Mouse (Mus musculus) natural killer cell, adult 2 months (primary cell): ENCODE measurements around the gene Hist1h3c.
"Not testable (repeated sequence)": the region's sequence is repeated elsewhere in the genome, so short reads cannot be mapped to it uniquely, and the experiment has no call there.

Source experiments
- DNase-seq, 2 experiments: peaks; one replicate each; pipeline ENCODE4 v3.0.0; 2022; ENCODE audit warnings: low spot score in 2 of 2

The Hist1h3c gene

DNA sequence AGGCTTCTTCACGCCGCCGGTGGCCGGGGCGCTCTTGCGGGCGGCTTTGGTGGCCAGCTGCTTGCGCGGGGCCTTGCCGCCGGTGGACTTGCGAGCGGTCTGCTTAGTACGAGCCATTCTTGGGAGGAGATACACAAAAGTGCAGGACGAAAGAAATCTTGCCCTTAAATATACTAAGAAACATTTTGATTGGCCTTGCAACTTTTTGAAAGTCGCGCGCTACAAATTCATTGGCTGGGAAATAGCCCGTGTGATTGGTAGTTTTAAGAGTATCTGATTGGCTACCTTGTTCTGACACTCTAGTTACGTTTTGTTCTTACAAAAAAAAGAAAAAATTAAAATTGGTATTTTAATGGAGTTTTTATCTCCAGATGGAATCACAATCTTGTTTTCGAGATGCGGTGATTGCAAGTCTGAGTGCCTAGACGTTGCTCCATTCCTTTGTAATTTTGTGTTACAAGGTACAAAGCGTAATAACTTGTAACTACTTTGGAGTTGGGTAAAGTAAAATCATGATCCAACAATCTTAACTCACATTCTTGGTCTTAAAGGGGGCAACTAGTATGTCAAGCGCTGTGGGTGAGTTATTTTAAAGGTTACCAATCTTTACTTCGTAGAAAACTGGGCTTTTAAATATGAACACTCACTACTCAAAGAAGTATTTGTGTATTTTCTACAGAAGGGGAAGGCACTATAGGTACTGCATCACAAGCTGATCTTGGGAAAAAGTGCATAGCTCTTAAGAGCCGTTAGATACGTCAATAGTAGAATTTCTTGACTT, at the start of gene Hist1h3c:
Hist1h3c (minus strand) TSS at position 222 of the 781 bp plus-strand sequence.
- peak; percentile 79 to 85 for DNase-seq

DNA sequence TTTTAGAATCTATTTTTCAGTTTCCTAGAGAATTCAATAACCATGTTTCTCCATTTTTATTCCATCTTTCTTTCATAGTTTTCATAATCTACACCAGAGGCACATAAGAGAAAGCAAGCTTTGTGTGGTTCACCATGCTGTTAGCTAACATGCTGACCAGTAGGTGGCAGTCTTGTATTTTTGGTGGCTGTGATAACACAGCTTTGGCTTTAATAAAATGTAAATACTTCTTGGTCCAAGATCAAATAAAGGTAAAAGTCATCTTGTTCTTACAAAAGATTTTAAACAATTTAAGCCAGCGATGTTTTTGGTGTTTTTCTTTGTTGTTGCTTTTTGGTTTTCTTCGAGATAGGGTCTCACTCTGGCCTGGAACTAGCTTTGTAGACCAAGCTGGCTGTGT, 47.1 kb upstream of the Hist1h3c start:
- DNase-seq = peak; percentile 31 to 49

DNA sequence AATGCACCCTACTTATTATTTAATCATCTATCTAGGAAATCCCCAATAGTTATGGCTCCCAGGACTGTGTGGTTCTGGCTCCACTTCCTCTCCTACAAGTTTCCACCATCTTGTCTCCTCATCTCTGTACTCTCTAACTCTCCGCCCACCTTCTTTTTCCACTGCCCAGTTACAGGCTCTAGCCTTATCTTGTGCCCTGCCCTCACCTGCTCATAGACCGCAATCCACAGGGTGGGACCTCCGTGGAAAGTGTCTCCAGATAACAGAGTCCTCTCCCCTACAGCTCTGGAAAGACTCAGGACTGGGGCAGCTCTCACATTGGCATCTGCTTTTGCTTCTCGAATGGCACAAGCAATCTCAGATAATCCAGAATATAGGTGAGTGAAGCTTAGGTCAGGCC, 33.6 kb upstream of the Hist1h3c start:
- no peak for DNase-seq

DNA sequence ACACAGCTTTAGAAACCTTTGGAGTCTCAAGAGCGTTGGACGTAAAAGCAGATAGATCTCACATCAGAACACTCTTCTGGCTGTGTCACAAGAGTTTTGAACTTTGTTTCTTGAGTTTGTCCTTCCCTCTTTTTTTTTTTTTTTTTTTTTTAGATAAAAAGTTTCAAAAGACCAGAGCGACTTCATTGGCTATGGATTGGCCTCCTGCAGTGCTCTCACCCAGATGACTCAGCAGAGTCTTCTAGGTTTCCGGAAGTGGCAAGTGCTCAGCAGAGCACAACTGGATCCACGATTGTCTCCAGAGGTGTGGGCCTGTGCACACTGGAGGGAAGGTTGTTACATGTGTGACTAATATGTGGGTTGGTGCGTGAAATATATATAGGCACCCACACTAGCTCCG, 32.9 kb upstream of the Hist1h3c start:
- DNase-seq = no peak

DNA sequence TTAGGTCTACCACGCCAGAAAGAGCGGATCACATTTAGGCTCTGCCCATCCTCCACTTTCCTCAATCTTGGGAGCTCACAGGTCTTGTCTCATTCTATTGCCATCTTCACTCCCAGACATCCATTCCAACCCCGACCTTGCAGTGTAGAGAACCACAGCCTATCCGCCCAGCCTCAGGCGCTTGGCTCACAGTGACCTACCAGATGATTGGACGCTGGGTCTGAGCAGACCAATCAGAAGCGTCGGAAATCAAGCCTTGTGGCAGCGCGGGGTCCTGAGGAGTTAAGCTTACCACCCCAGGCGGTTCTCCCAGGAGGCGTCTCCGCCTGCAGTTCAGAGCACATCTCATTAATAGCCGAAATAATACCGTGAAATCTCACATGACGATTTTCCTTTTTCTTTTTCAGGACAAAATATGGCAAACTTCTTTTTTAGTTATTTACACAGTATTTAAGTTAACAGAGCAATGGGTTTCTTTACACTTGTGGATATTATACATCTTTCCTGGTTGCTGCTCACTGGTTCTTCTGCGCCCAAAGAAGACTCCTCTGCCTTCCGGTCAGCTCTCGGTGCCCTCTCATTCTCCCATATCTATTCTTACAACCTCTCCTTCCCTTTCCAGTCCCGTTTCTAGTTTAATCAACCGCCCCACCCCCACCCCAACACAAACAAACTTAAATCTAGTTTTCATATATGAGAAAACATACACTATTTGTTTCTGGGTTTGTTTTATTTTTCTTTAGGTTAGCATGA, 27.3 kb upstream of the Hist1h3c start:
- no peak for DNase-seq

DNA sequence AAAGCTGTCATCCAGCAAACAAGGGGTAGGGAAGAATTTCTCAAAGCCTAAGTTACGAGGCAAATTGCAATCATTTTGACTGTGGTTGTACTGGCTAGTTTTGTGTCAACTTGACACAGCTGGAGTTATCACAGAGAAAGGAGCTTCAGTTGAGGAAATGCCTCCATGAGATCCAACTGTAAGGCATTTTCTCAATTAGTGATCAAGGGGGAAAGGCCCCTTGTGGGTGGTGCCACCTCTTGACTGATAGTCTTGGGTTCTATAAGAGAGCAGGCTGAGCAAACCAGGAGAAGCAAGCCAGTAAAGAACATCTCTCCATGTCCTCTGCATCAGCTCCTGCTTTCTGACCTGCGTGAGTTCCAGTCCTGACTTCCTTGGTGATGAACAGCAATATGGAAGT, 24.2 kb upstream of the Hist1h3c start, which contains the start of gene Trim38:
Trim38 (plus strand) TSS at position 301 of the 400 bp plus-strand sequence.
- DNase-seq = not testable (repeated sequence)

DNA sequence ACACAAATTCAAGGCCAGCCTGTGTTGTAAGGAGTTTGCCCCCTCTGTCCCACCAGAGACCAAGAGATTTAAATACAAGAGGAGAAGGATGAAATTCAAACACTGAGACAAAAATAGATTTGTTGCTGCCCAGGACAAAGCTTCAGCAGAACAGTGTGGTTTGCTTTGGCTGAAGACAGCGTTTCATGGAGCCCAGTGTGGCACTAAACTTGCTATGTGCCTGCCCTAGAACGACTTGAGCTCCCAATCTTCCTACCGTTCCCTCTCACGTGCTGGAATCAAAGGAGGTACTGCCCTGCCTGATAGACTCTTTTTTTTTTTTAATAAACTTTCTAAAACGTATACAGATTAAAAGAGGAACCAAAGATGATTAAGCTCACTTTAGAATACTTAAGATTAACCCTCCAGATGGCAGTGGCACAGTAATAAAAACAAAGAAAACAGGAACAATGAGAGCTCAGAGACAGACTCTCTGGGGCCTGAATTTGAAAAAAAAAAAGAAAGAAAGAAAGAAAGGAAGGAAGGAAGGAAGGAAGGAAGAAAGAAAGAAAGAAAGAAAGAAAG, 23.5 kb upstream of the Hist1h3c start:
- DNase-seq = no peak

DNA sequence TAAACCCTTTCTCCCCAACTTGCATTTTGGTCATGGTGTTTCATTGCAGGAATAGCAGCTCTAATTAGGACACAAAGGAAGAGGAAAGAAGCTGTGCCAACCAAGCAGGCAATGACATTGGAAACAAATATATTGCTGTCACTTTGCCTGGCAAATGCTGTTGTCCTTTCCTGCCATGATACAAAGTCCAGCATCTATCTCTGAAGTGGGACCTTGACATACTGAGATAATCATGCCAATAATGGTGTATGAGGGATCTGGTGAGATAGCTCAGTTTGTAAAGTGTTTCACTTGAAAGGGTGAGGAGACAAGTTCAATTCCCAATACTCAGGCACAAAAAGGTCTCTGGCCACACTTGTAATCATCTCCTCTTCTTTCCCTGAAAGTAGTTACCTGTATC, 21.4 kb upstream of the Hist1h3c start:
- no peak for DNase-seq

DNA sequence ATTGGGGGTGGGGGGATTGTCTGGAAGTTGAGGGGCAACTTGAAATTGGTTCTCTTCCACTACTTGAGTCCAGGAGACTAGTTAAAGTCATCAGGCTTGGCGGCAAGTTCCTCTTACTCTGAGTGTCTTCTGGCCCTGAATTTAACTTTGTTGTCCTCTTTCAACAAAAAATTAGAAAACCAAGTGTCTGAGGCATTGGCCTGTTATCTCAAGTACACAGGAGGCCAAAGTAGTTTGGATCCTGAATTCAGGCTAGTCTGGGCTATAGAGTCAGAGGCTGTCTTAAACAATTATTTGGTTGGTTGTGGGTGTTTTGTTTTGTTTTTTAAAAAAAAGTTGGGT, 19.7 kb upstream of the Hist1h3c start:
- DNase-seq = no peak

DNA sequence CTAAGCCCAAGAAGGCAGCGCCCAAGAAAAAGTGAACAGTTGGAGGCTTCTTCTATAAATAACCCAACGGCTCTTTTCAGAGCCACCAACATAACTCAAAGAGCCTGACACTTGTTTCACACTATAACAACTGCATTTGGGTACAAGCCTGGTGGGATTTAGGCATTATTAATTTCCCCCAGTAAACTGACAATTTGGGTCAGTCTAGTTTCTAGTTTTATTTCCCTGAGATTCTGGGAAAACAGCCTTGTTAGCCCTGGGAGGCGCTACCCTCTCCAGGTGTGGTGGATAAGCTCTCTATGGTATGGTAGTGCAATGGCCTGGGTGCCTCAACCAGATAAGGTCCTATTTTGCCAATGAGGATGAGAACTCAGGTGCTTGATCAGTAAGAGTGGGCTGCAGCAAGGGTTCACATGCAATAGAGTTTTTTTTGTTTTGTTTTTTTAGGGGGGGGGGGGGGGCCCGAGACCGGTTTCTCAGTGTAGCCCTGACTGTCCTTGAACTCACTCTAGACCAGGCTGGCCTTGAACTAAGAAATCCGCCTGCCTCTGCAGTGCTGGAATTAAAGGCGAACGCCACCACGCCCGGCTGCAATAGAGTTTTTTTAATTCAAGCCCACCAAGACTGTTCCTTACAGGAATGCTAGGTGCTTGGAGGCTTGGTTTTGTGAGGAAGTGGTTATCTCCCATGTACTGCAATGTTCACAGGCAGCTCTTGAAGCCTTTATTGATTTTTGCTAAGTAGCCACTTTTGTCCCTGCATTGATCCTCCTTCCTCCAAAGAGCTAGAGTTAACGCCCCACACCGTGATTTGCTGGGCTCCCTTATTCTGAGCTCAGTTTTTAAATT, 19.1 kb upstream of the Hist1h3c start:
- no peak for DNase-seq

DNA sequence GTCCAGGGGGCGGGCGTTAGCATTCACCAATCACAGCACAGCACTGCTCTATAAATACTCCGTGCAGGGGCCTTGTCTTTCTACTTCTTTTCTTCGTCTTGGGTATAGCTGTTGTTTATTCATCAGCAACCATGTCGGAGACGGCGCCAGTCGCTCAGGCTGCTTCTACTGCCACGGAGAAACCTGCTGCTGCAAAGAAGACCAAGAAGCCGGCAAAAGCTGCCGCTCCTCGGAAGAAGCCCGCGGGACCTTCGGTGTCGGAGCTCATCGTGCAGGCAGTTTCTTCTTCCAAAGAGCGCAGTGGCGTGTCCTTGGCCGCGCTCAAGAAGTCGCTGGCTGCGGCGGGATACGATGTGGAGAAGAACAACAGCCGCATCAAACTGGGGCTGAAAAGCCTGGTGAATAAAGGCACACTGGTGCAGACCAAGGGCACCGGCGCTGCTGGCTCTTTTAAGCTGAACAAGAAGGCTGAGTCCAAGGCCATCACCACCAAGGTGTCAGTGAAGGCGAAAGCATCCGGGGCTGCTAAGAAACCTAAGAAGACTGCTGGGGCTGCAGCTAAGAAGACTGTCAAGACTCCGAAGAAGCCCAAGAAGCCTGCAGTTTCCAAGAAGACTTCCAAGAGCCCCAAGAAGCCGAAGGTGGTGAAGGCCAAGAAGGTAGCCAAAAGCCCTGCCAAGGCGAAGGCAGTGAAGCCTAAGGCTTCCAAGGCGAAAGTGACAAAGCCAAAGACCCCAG, 18.4 kb upstream of the Hist1h3c start, which contains the start of gene Hist1h1a:
Hist1h1a (plus strand) TSS at position 81 of the 738 bp plus-strand sequence.
- DNase-seq = peak; percentile 78 to 84

DNA sequence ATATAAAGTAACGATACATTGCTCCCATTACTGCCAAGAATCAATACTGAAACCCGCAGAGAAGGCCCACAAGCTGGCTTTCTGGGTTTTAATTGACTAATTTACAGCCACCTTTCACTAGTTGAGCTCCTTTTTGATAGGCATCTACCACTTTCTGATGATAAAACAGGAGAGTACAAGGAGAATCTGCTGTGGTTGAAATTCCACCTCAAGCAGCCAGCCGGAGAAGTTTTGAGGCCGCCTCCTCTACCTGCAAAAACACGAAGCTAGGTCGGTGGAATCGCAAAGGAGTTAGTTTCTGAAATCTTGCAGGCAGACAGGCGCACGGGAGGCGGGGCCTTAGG, 17.8 kb upstream of the Hist1h3c start:
- no peak for DNase-seq

DNA sequence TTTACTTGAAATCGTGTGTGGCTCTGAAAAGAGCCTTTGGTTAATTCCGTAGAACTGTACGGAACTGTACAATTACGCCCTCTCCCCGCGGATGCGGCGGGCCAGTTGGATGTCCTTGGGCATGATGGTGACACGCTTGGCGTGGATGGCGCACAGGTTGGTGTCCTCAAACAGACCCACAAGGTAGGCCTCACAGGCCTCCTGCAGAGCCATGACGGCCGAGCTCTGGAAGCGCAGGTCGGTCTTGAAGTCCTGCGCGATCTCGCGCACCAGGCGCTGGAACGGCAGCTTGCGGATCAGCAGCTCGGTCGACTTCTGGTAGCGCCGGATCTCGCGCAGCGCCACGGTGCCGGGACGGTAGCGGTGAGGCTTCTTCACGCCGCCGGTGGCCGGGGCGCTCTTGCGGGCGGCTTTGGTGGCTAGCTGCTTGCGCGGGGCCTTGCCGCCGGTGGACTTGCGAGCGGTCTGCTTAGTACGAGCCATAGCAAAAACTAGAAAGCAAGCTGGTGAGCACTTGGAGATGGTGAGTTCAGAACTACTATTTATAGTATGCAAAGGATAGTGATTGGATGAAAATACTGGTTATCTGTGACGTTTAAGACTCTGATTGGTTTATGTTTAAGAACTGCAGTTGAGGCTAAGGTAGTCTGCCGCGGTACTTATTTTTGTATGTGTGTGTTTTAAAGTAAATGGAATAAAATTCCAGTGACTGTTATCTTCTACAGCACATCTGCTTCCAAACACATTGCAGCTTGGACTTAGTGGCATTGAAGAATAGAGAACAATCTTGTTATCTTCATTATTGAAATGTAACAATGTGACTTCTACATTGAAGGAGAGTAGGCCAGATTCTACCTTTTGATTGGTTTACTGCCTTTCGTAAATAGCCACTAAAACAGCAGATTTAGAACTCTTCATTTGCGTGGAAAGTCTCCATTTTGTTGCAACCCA, 16.7 kb upstream of the Hist1h3c start, which contains the start of gene Hist1h3a:
Hist1h3a (minus strand) TSS at position 516 of the 951 bp plus-strand sequence.
- DNase-seq = peak; percentile 76 to 79

DNA sequence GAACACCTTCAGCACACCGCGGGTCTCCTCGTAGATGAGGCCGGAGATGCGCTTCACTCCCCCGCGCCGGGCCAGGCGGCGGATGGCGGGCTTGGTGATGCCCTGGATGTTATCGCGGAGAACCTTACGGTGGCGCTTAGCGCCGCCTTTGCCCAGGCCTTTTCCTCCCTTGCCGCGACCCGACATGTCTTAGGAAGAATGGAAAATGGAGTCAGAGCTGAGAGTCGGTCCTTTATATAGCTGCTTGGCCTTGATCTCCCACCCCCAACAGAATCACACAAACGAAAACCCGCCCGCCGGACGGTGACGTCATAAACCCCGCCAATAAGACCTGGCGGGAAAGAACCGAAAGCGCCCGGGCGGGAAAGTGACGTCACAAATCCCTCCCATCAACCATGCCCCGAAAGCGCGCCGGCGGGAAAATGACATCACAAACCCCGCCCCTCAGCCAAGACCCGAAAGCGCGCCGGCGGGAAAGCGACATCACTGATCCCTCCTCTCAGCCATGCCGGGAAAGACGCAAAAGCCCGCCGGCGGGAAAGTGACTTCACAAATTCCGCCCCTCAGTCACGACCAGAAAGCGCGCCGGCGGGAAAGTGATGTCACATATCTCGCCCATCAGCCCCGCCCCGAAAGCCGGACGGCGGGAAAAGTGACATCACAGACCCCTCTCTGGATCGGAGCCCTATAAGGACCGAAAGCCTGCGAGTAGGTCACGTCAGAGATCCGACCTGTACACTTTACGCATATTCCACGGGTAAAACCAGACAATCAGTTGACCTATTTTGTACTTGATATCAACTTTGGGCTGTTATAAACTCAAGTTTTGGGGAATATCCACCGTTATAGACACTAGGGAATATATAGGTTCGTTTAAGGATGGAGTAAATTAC, 15.8 kb upstream of the Hist1h3c start, which contains the start of gene Hist1h4a:
Hist1h4a (minus strand) TSS at position 259 of the 893 bp plus-strand sequence.
- peak; percentile 99 for DNase-seq

DNA sequence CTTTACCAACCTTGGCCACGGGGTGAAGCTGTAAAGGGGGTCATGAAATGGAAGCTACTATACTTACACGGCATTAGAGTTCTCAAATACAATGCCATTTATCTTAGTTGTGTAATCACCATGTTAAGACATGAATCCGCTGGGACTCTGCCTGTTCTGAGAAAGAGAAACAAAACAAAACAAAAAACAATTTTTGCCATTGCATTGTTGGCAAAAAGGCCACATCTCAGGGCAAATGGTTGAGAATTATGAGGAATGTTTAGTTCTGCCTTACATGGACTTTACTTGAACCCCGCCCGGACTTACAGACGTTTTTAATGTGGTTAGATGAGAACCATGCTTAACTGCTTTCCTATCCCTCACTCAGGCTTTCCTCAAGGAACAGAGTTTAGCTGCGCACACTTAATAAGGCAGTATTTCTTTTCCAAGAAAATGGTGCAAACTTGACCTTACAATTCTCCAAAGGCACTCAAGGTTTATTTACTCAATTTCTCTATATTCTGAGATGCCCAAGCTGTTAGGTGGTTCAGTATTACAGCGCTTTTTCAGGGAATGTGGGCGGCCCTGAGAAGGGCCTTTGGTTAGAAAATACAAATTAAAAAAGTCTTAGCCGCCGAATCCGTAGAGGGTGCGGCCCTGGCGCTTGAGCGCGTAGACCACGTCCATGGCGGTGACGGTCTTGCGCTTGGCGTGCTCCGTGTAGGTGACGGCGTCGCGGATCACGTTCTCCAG, 15.0 kb upstream of the Hist1h3c start:
- DNase-seq = peak in 1 of 2 experiments; percentile 37

DNA sequence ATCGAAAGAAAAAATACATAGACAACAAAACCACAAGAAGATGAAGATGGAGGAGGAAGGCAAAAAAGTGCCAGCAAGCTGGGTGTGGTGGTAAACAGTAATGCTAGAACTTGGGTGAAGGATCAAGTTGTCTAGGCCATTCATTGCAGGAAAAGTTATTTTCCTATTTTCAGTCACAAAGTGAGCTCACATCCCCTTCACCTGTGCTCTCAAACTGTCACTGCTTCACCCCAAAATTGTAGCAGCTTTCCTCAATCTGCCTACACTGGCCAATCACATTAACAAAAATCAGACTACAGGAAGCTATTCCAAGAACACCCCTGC, 14.5 kb upstream of the Hist1h3c start:
- peak in 1 of 2 experiments; percentile 17 for DNase-seq

DNA sequence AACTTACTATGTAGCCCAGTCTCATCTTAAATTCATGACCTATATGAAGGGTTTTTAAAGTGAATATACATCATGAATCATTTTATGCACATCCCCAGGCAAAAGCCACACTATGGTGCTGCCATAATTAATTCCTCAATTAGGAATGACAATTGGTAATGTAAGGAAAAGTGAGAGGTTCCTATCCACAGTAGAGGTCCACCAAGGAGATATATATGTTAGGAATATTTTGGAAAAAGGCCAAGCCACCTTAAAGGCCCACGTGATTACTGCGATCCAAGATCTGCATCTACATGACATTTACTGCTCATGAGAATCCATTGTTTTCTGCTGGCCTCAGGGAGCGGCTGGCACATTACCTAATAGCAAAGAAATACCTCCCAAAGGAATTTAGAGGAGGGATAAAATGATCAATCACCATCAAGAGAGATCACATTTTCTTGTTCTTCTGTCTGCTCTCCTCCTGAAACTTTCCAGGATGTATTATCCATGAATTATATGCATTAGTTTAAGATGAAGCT, 13.9 kb upstream of the Hist1h3c start:
- no peak for DNase-seq

DNA sequence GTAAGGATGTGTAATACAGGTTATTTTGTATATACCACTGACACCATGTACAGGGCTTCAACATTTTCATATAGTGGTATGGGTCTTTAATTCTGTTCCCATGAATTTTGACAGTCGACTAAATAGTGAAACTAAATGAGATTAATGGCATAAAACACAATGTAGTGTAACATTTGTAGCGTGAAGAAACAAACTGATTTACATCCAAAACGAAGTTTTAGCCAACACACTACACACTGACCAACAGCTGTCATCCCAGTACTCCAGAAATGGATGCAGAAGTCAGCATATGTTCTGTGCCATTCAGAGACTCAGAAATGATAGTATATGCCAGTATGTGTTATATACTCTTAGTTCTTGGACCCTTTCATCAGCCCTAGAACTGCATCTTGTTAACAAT, 12.5 kb upstream of the Hist1h3c start:
- no peak for DNase-seq
